ENCODE assay signal across 20 mouse cellular contexts in the genomic region with DNA sequence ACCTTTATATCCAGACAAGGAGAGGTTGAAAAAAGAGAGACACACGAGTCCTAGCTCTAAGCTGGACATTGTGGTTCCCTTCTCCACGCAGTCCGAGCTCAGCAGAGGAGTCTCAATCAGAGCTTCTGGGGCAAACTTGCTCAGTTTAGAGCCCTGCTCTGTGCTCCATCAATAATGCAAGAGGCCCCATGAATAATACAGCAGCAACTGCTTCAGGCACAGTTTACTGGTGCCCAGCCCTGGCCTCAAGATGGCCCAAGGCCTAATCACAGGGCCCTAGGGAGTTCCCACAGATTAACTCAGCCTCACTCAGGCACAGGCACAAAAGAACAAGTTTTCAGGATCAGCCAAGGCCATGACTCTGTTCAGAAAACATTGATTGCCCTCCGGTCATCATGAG.
A peak's percentile ranks its signal among the peaks of the same experiment; 100 is the strongest.
DNase-seq lines count a peak whose midpoint lies in the region; ATAC-seq lines count a peak whose summit lies in the region.
"Had no signal": no experiment of that assay in that cellular context is flagged by ENCODE, and none has a peak within 500 bp of the region (broad histone marks: within the 10 kb centered on the region; RNA-seq: fewer than 3 reads in every experiment).

No protein-coding gene starts in this region.

- H3K9me3 ChIP-seq in hindbrain, embryonic 11.5 days (ENCODE audit: control insufficient read depth, low read length), result no peaks in the 10 kb centered on the region
- H3K9me3 ChIP-seq in hindbrain, embryonic 14.5 days (ENCODE audit: control insufficient read depth, low read length), result no peaks in the 10 kb centered on the region
- no peaks in the 10 kb centered on the region for H3K9me3 ChIP-seq in neural tube, embryonic 14.5 days (ENCODE audit: control insufficient read depth, low read length)
- H3K9me3 ChIP-seq: heart, embryonic 15.5 days; kidney, embryonic 15.5 days; limb, embryonic 12.5 days; liver, embryonic 12.5 days; megakaryocyte, embryonic 14.5 days had no signal

- H3K4me2 ChIP-seq in hindbrain, embryonic 11.5 days (replicated peaks; ENCODE audit: low read depth, low read length), result no peak overlapping the region
- H3K4me2 ChIP-seq in hindbrain, embryonic 14.5 days (replicated peaks), result no peak overlapping the region
- no peak overlapping the region for H3K4me2 ChIP-seq in neural tube, embryonic 14.5 days (ENCODE audit: low read depth, low read length)
- H3K4me2 ChIP-seq: heart, embryonic 15.5 days; kidney, embryonic 15.5 days; limb, embryonic 12.5 days; liver, embryonic 12.5 days had no signal

- H3K4me1 ChIP-seq in hindbrain, embryonic 11.5 days (replicated peaks; ENCODE audit: control insufficient read depth, insufficient read depth, low read length), result no peaks in the 10 kb centered on the region
- H3K4me1 ChIP-seq in hindbrain, embryonic 14.5 days (replicated peaks; ENCODE audit: control insufficient read depth, insufficient read depth, low read length), result no peaks in the 10 kb centered on the region
- no peaks in the 10 kb centered on the region for H3K4me1 ChIP-seq in neural tube, embryonic 14.5 days (ENCODE audit: control insufficient read depth, insufficient read depth, low read length)
- H3K4me1 ChIP-seq: heart, embryonic 15.5 days; kidney, embryonic 15.5 days; limb, embryonic 12.5 days; liver, embryonic 12.5 days; megakaryocyte, embryonic 14.5 days had no signal

- peak; percentile 54; the same call in 1 of the 2 replicates for ATAC-seq in hindbrain, embryonic 11.5 days (ENCODE audit: low FRiP score)
- ATAC-seq in hindbrain, embryonic 14.5 days (ENCODE audit: low FRiP score), result no peak
- ATAC-seq in neural tube, embryonic 14.5 days (ENCODE audit: low read depth), result no peak
- no peak for ATAC-seq in granulocyte monocyte progenitor cell, adult 5-6 weeks (replicated peaks; ENCODE audit: poor library complexity, severe bottlenecking)
- ATAC-seq: intestine, postnatal 0 days; liver, embryonic 12.5 days had no signal

- H3K9ac ChIP-seq in hindbrain, embryonic 11.5 days (ENCODE audit: low read depth, low read length), result no peak overlapping the region
- H3K9ac ChIP-seq in hindbrain, embryonic 14.5 days, result no peak overlapping the region
- H3K9ac ChIP-seq in neural tube, embryonic 14.5 days (replicated peaks; ENCODE audit: low read depth, low read length), result no peak overlapping the region
- H3K9ac ChIP-seq: heart, embryonic 15.5 days; kidney, embryonic 15.5 days; limb, embryonic 12.5 days; liver, embryonic 12.5 days had no signal

- no peak overlapping the region for H3K27ac ChIP-seq in hindbrain, embryonic 11.5 days (ENCODE audit: low read depth, low read length)
- no peak overlapping the region for H3K27ac ChIP-seq in hindbrain, embryonic 14.5 days
- 0 out of 2 replicates have a peak overlapping the region, but pooled peaks have one; percentile 4 for H3K27ac ChIP-seq in neural tube, embryonic 14.5 days (ENCODE audit: low read depth, low read length)
- H3K27ac ChIP-seq: heart, embryonic 15.5 days; kidney, embryonic 15.5 days; limb, embryonic 12.5 days; liver, embryonic 12.5 days; stomach, postnatal 0 days had no signal

- H3K4me3 ChIP-seq in hindbrain, embryonic 11.5 days (ENCODE audit: low read depth, low read length), result no peak overlapping the region
- H3K4me3 ChIP-seq in hindbrain, embryonic 14.5 days (replicated peaks; ENCODE audit: low read length), result no peak overlapping the region
- no peak overlapping the region for H3K4me3 ChIP-seq in neural tube, embryonic 14.5 days (ENCODE audit: low read depth, low read length)
- H3K4me3 ChIP-seq: heart, embryonic 15.5 days; kidney, embryonic 15.5 days; limb, embryonic 12.5 days; liver, embryonic 12.5 days; megakaryocyte, embryonic 14.5 days had no signal

- no peaks in the 10 kb centered on the region for H3K36me3 ChIP-seq in hindbrain, embryonic 11.5 days (ENCODE audit: control insufficient read depth, insufficient read depth, low read length)
- H3K36me3 ChIP-seq in hindbrain, embryonic 14.5 days (replicated peaks; ENCODE audit: control insufficient read depth, insufficient read depth), result 0 out of 2 replicates have a peak, but pooled peaks cover under 1% of the 10 kb centered on the region
- no peaks in the 10 kb centered on the region for H3K36me3 ChIP-seq in neural tube, embryonic 14.5 days (ENCODE audit: control insufficient read depth, insufficient read depth, low read length)
- H3K36me3 ChIP-seq: G1E; heart, embryonic 15.5 days; kidney, embryonic 15.5 days; limb, embryonic 12.5 days; liver, embryonic 12.5 days had no signal

- DNase-seq in embryo, embryonic 10.5 days (ENCODE audit: low spot score), result peak; percentile 5
- no peak for DNase-seq in embryo, embryonic 10 days (ENCODE audit: low spot score)
- DNase-seq in hindbrain, embryonic 11.5 days (ENCODE audit: low spot score), result peak; percentile 46
- DNase-seq in hindbrain, embryonic 14.5 days (ENCODE audit: low spot score), result no peak
- DNase-seq in retina, embryonic 14.5 days (ENCODE audit: low spot score), result peak; percentile 56
- no peak for DNase-seq in retina, postnatal 1 day
- DNase-seq: gastrocnemius, postnatal 14 days; kidney, postnatal 4 days; lung, adult 2 months; right cerebral cortex, postnatal 4 days had no signal

- H3K27me3 ChIP-seq in hindbrain, embryonic 11.5 days (ENCODE audit: control insufficient read depth, insufficient read depth, low read length), result no peaks in the 10 kb centered on the region
- H3K27me3 ChIP-seq in hindbrain, embryonic 14.5 days (ENCODE audit: control insufficient read depth, insufficient read depth, low read length), result no peaks in the 10 kb centered on the region
- no peaks in the 10 kb centered on the region for H3K27me3 ChIP-seq in neural tube, embryonic 14.5 days (ENCODE audit: control insufficient read depth, insufficient read depth, low read length)
- H3K27me3 ChIP-seq: heart, embryonic 15.5 days; kidney, embryonic 15.5 days; limb, embryonic 12.5 days; liver, embryonic 12.5 days; megakaryocyte, embryonic 14.5 days had no signal

- WGBS in hindbrain, embryonic 11.5 days, result 81% methylated on average over 4 of the region's 4 CpGs
- whole genome bisulfite sequencing in hindbrain, embryonic 14.5 days, result 75% methylated on average over 4 of the region's 4 CpGs
- 79% methylated on average over 4 of the region's 4 CpGs for WGBS in neural tube, embryonic 14.5 days

Comparison
In these comparisons a context has a peak if more than half of its experiments do, and no peak if none do; other contexts are left out.
1. DNase-seq: peak in embryo, embryonic 10.5 days (single experiment), hindbrain, embryonic 11.5 days (single experiment) and retina, embryonic 14.5 days (single experiment); none in embryo, embryonic 10 days (single experiment), hindbrain, embryonic 14.5 days (single experiment) and retina, postnatal 1 day (single experiment).